Mouse (Mus musculus) stomach, postnatal 0 days (tissue): ENCODE measurements around the gene Slc46a2.

Source experiments
- CTCF ChIP-seq: IDR thresholded peaks from 2 replicates; pipeline ENCODE4 v1.5.1; 2016; ENCODE audit warnings: antibody characterized with exemption, low read depth, mild to moderate bottlenecking, moderate library complexity
- EP300 ChIP-seq: optimal IDR thresholded peaks from 2 replicates; pipeline ENCODE3; 2016; ENCODE audit warnings: antibody characterized with exemption

GRCm38 (mm10) chr4:59896000-59896399 is 18.9 kb downstream of the Slc46a2 start:
- TF ChIP-seq EP300 (no peak), CTCF (no peak)
